Mouse (Mus musculus) lung, embryonic 14.5 days (tissue): ENCODE data around the gene Crlf1. TPM values are rescaled to one million over a fixed set of nuclear protein-coding genes. Genes with fewer than 3 reads are reported as not detected.

Source experiments
- ATAC-seq: fragments of 200-750 bp; cut with Nextera tagmentation; 2 replicates; pipeline ENCODE4 v1.8.0; 2017; ENCODE audit warnings: mild to moderate bottlenecking, moderate TSS enrichment, moderate library complexity; ENCODE audit not compliant: insufficient read depth
- DNase-seq: peaks from one replicate; pipeline ENCODE4 v3.0.0-alpha.2; 2015
- H3K27ac ChIP-seq: fragments of 300-500 bp; sonication (generic); 2 replicates; pipeline ENCODE4 v1.5.1; 2014; ENCODE audit warnings: low read depth, mild to moderate bottlenecking, moderate library complexity
- H3K27me3 ChIP-seq: fragments of 300-500 bp; sonication (generic); 2 replicates; pipeline ENCODE4 v1.6.1; 2014; ENCODE audit warnings: low read length, control low read depth; ENCODE audit not compliant: insufficient read depth
- H3K36me3 ChIP-seq: fragments of 300-500 bp; sonication (generic); 2 replicates; pipeline ENCODE4 v1.6.1; 2014; ENCODE audit warnings: control low read depth; ENCODE audit not compliant: insufficient read depth
- H3K4me1 ChIP-seq: fragments of 300-500 bp; sonication (generic); 2 replicates; pipeline ENCODE4 v1.6.1; 2014; ENCODE audit warnings: antibody characterized with exemption, control low read depth; ENCODE audit not compliant: insufficient read depth
- H3K4me2 ChIP-seq: fragments of 300-500 bp; sonication (generic); 2 replicates; pipeline ENCODE4 v1.6.1; 2014; ENCODE audit warnings: mild to moderate bottlenecking
- H3K4me3 ChIP-seq: fragments of 300-500 bp; sonication (generic); 2 replicates; pipeline ENCODE4 v1.5.1; 2014; ENCODE audit warnings: low read depth, low read length
- H3K9ac ChIP-seq: fragments of 300-500 bp; sonication (generic); 2 replicates; pipeline ENCODE4 v1.6.1; 2014
- H3K9me3 ChIP-seq: fragments of 300-500 bp; sonication (generic); 2 replicates; pipeline ENCODE4 v1.6.1; 2016; ENCODE audit warnings: low read depth, low read length, control low read depth
- CTCF ChIP-seq: IDR thresholded peaks from 2 replicates; pipeline ENCODE4 v1.5.1; 2016; ENCODE audit warnings: antibody characterized with exemption, low read depth
- WGBS: fragments of 180-500 bp; shearing (Covaris S2); extraction: QIAGEN DNeasy Blood & Tissue Kit; methylation state at CpG from one replicate; pipeline ENCODE4 v1.1.7; 2014; 5-methylcytosine and 5-hydroxymethylcytosine counted together
- polyA plus RNA-seq: library from polyadenylated mRNA; unstranded; fragments of >200 nt; fragmentation: Nextera tagmentation; extraction: Ambion mirVana; gene quantifications from 2 replicates; pipeline ENCODE4 v1.2.1, GENCODE M21; 2014

Crlf1 gene
- polyA plus RNA-seq, 1 experiment from 2014 or later, result 165 TPM

- Histone ChIP-seq H3K27me3 (no peaks in the 10 kb centered on the region), H3K9me3 (no peaks in the 10 kb centered on the region), H3K4me1 (peaks cover 11% of the 10 kb centered on the region; the same call in 1 of the 2 replicates), H3K36me3 (peaks cover 57% of the 10 kb centered on the region), H3K9ac (no peak overlapping the region; the same call in 1 of the 2 replicates), H3K4me3 (peak overlapping the region; percentile 99; the same call in 1 of the 2 replicates), H3K27ac (no peak overlapping the region), H3K4me2 (peak overlapping the region; percentile 97)
- DNase-seq (no peak), ATAC-seq (no peak)
- no peak for TF ChIP-seq CTCF
- WGBS, result 89% methylated on average over 2 of the region's 2 CpGs
Measured at GRCm38 (mm10) chr8:70511770-70512169, 18.8 kb downstream of the Crlf1 start.

DNA sequence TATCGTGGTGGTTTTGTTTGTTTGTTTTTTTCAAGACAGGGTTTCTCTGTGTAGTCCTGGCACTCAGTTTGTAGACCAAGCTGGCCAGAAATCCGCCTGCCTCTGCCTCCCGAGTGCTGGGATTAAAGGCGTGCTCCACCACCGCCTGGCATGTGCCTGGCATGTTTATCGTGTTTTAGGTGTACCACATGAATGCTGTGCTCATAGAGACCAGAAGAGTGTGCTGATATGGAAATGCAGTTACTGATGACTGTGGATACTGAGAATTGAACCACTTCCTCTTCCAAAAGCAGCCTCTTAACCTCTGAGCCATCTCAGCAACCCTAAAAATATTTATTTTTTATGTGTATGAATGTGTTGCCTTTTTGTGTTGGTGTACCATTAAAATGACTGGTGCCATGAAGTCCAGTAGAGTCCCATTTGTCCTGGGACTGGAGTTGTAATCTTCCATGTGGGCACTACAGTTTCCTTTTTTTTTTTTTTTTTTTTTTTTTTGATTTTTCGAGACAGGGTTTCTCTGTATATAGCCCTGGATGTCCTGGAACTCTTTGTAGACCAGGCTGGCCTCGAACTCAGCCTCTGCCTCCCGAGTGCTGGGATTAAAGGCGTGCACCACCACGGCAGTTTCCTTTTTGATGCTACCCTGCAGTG is 19.4 kb downstream of the Crlf1 start:
- H3K27ac ChIP-seq, result no peak overlapping the region
- no peak for TF ChIP-seq CTCF
- H3K36me3 ChIP-seq, result peaks cover 51% of the 10 kb centered on the region
- no peak overlapping the region for H3K4me3 ChIP-seq
- WGBS, result 92% methylated on average over 11 of the region's 11 CpGs
- DNase-seq (no peak), ATAC-seq (no peak)
- H3K9me3 ChIP-seq, result no peaks in the 10 kb centered on the region
- no peak overlapping the region for H3K4me2 ChIP-seq
- no peaks in the 10 kb centered on the region for H3K27me3 ChIP-seq
- no peak overlapping the region; the same call in 1 of the 2 replicates for H3K9ac ChIP-seq
- H3K4me1 ChIP-seq, result peaks cover 11% of the 10 kb centered on the region; the same call in 1 of the 2 replicates

DNA sequence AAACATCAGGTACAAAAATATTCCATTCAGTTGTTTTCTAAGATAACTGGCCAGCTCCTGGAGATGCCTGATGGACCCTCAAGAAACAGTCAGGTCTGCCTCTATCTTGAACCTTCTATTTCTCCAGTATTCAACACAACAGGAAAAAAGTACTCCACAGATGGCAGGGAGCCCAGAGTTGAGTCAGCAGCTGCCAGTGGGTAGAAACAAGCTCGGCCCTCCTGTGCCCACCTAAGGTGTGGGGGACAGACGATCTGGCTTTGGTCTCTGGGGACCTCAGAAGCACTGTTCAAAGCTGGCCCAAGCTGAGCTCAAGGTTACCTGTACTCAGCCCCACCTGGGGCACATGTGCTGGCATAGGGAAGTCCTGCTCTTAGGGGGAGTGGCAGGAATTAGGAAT is 20.5 kb downstream of the Crlf1 start:
- ATAC-seq (no peak), DNase-seq (no peak)
- Histone ChIP-seq H3K9ac (no peak overlapping the region), H3K4me2 (no peak overlapping the region), H3K9me3 (no peaks in the 10 kb centered on the region), H3K4me3 (no peak overlapping the region), H3K27me3 (no peaks in the 10 kb centered on the region), H3K36me3 (peaks cover 45% of the 10 kb centered on the region), H3K27ac (no peak overlapping the region), H3K4me1 (peaks cover 11% of the 10 kb centered on the region; the same call in 1 of the 2 replicates)
- no peak for TF ChIP-seq CTCF
- 62% methylated on average over 2 of the region's 2 CpGs for WGBS

DNA sequence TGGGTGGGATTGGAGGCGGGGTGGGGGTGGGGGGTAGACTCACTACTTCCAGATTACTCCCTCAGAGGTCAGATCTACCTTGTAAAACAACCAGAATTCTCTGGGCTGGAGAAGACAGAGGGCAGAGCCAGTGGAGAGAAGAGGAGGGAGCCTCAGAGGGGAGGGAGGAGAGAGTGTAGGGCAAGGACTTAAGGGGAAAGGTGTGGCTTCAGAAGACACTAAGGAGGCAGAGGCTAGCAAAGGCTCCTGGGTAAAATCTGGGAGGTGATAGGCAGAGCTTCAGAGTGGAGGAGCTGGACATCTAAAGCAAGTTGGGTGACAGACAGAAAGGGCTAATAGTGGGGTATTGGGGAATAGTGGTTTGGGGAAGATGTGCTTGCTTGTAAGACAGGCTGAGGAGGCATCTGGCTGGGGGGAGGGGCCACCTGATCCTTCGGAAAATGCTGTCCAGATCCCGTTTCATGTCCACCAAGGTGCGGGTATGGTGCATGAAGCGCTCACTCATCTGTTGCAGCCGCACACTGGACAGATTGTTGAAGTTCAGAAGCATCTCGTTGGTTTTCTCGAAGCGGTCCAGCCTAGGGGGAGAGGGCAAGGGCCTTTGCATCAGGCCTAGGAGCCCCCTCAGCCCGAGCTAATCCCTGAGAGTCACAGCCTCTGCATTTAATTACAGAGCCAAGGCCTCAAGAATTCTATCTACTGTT is 25.1 kb downstream of the Crlf1 start:
- no peaks in the 10 kb centered on the region for H3K4me1 ChIP-seq
- DNase-seq, result no peak
- H3K27me3 ChIP-seq, result no peaks in the 10 kb centered on the region
- no peak overlapping the region for H3K27ac ChIP-seq
- H3K9me3 ChIP-seq, result no peaks in the 10 kb centered on the region
- H3K4me3 ChIP-seq, result no peak overlapping the region
- no peak for ATAC-seq
- 80% methylated on average over 10 of the region's 10 CpGs for WGBS
- H3K36me3 ChIP-seq, result peaks cover 38% of the 10 kb centered on the region
- H3K4me2 ChIP-seq, result no peak overlapping the region
- no peak overlapping the region for H3K9ac ChIP-seq
- no peak for TF ChIP-seq CTCF

- DNase-seq (no peak), ATAC-seq (no peak)
- no peaks in the 10 kb centered on the region for H3K27me3 ChIP-seq
- WGBS, result 86% methylated on average over 6 of the region's 6 CpGs
- H3K4me2 ChIP-seq, result no peak overlapping the region
- no peak overlapping the region for H3K27ac ChIP-seq
- H3K4me3 ChIP-seq, result no peak overlapping the region
- no peak for TF ChIP-seq CTCF
- no peak overlapping the region for H3K9ac ChIP-seq
- peaks cover 29% of the 10 kb centered on the region; the same call in 1 of the 2 replicates for H3K36me3 ChIP-seq
- H3K4me1 ChIP-seq, result no peaks in the 10 kb centered on the region
- no peaks in the 10 kb centered on the region for H3K9me3 ChIP-seq
Measured at GRCm38 (mm10) chr8:70519043-70519442, 26.1 kb downstream of the Crlf1 start.

DNA sequence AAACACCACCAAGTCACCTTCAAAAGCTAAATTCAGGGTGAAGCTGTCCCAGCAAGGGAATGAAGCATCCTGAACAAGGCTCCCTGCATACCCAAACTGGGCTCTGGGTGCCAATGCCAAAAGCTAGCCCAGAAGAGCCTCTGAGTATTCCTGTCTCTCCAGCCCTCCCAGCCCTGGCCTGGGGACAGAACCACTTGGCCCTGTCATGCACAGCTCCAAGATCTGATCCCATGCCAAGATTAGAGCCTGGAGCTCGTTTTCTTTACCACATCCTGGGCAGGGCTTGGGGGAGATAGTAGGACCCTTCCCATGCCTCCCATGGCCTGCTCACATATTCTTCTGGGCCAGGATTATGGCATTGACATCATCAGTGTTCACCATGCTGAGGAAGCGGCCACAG is 26.6 kb downstream of the Crlf1 start:
- H3K4me2 ChIP-seq, result no peak overlapping the region
- 52% methylated on average over 2 of the region's 2 CpGs for WGBS
- no peak for ATAC-seq

More for the DNA sequence above, 26.6 kb downstream of the Crlf1 start:
- Histone ChIP-seq H3K4me1 (no peaks in the 10 kb centered on the region), H3K27ac (no peak overlapping the region), H3K27me3 (no peaks in the 10 kb centered on the region), H3K9me3 (no peaks in the 10 kb centered on the region), H3K9ac (no peak overlapping the region), H3K4me3 (no peak overlapping the region), H3K36me3 (peaks cover 24% of the 10 kb centered on the region; the same call in 1 of the 2 replicates)
- TF ChIP-seq CTCF, result no peak
- DNase-seq, result no peak
